Mouse (Mus musculus): Measurements from ENCODE around the gene Mllt6.
A peak's percentile ranks its signal among the peaks of the same experiment; 100 is the strongest.
"Not testable (repeated sequence)": the region's sequence is repeated elsewhere in the genome, so short reads cannot be mapped to it uniquely, and the experiment has no call there.

The Mllt6 gene

GRCm38 (mm10) chr11:97718281-97718860, 55.2 kb downstream of the Mllt6 start:
- peak; percentile 31 for DNase-seq

GRCm38 (mm10) chr11:97719041-97719440, 55.8 kb downstream of the Mllt6 start:
- no peak for DNase-seq

- no peak for DNase-seq
Observed at GRCm38 (mm10) chr11:97721338-97721737, 58.1 kb downstream of the Mllt6 start.

- DNase-seq: no peak
Observed at GRCm38 (mm10) chr11:97723709-97724108, 60.5 kb downstream of the Mllt6 start.

GRCm38 (mm10) chr11:97728311-97728710, 65.1 kb downstream of the Mllt6 start:
- DNase-seq: peak; percentile 59

GRCm38 (mm10) chr11:97728730-97729129, 65.5 kb downstream of the Mllt6 start:
- DNase-seq: peak; percentile 24

GRCm38 (mm10) chr11:97733689-97734088, 70.5 kb downstream of the Mllt6 start:
- DNase-seq: no peak

GRCm38 (mm10) chr11:97734810-97735209, 71.6 kb downstream of the Mllt6 start:
- not testable (repeated sequence) for DNase-seq
